Mouse (Mus musculus): ENCODE measurements around the gene Kirrel2. TPM values are rescaled to one million over a fixed set of nuclear protein-coding genes. Genes with fewer than 3 reads are reported as not detected.

The Kirrel2 gene
- polyA plus RNA-seq, 1 experiment, result not detected

- no peak for TF ChIP-seq CTCF (IDR thresholded peaks at IDR 0.05; ENCODE audit: control insufficient read depth, insufficient read depth, insufficient read length)
- Histone ChIP-seq H3K79me3 (ENCODE audit: low read depth) (no peaks in the 10 kb centered on the region), H3ac (ENCODE audit: control insufficient read depth, insufficient read length, low read depth) (no peak within 1 kb of the TSS), H3K36me3 (ENCODE audit: control insufficient read depth, insufficient read depth) (no peaks in the 10 kb centered on the region), H3K27me3 (ENCODE audit: control insufficient read depth, insufficient read depth, insufficient read length) (peaks cover 27% of the 10 kb centered on the region), H3K79me2 (ENCODE audit: control insufficient read depth, insufficient read depth) (no peaks in the 10 kb centered on the region), H3K4me3 (ENCODE audit: insufficient read depth, poor library complexity, severe bottlenecking) (no peak within 1 kb of the TSS)
Observed at GRCm38 (mm10) chr7:30444971-30445751, 12.3 kb downstream of the Kirrel2 start, which contains the start of gene Aplp1. Aplp1 (minus strand) TSS chr7:30445535.

GRCm38 (mm10) chr7:30444154-30444970 is 13.1 kb downstream of the Kirrel2 start:
- H3K79me2 ChIP-seq (ENCODE audit: control insufficient read depth, insufficient read depth), result no peaks in the 10 kb centered on the region
- no peak overlapping the region for H3ac ChIP-seq (ENCODE audit: control insufficient read depth, insufficient read length, low read depth)
- peaks cover 27% of the 10 kb centered on the region for H3K27me3 ChIP-seq (ENCODE audit: control insufficient read depth, insufficient read depth, insufficient read length)
- no peaks in the 10 kb centered on the region for H3K79me3 ChIP-seq (ENCODE audit: low read depth)
- H3K36me3 ChIP-seq (ENCODE audit: control insufficient read depth, insufficient read depth), result no peaks in the 10 kb centered on the region
- TF ChIP-seq MYOG (IDR thresholded peaks at IDR 0.05; ENCODE audit: control insufficient read depth, extremely low read depth, insufficient read length) (no peak), FOSL1 (IDR thresholded peaks at IDR 0.05; ENCODE audit: insufficient read depth, low read length, poor library complexity, severe bottlenecking) (no peak), CEBPB (IDR thresholded peaks at IDR 0.05; ENCODE audit: low read depth) (no peak), USF1 (IDR thresholded peaks at IDR 0.05; ENCODE audit: low read depth) (no peak), MYOD1 (IDR thresholded peaks at IDR 0.05; ENCODE audit: control insufficient read depth, insufficient read length, low read depth) (no peak), MAX (IDR thresholded peaks at IDR 0.05) (no peak), CTCF (IDR thresholded peaks at IDR 0.05; ENCODE audit: control insufficient read depth, insufficient read depth, insufficient read length) (no peak)
- H3K4me3 ChIP-seq (ENCODE audit: insufficient read depth, poor library complexity, severe bottlenecking), result no peak overlapping the region

- peaks cover 27% of the 10 kb centered on the region for H3K27me3 ChIP-seq (ENCODE audit: control insufficient read depth, insufficient read depth, insufficient read length)
- H3K79me2 ChIP-seq (ENCODE audit: control insufficient read depth, insufficient read depth), result no peaks in the 10 kb centered on the region
- H3K36me3 ChIP-seq (ENCODE audit: control insufficient read depth, insufficient read depth), result no peaks in the 10 kb centered on the region
- TF ChIP-seq USF1 (IDR thresholded peaks at IDR 0.05; ENCODE audit: low read depth), result no peak
- TF ChIP-seq CTCF (IDR thresholded peaks at IDR 0.05; ENCODE audit: control insufficient read depth, insufficient read depth, insufficient read length), result no peak
- TF ChIP-seq MYOG (IDR thresholded peaks at IDR 0.05; ENCODE audit: control insufficient read depth, extremely low read depth, insufficient read length), result no peak
- TF ChIP-seq FOSL1 (IDR thresholded peaks at IDR 0.05; ENCODE audit: insufficient read depth, low read length, poor library complexity, severe bottlenecking), result no peak
- TF ChIP-seq MAX (IDR thresholded peaks at IDR 0.05), result no peak
- TF ChIP-seq CEBPB (IDR thresholded peaks at IDR 0.05; ENCODE audit: low read depth), result no peak
- no peaks in the 10 kb centered on the region for H3K79me3 ChIP-seq (ENCODE audit: low read depth)
- H3ac ChIP-seq (ENCODE audit: control insufficient read depth, insufficient read length, low read depth), result no peak overlapping the region
- H3K4me3 ChIP-seq (ENCODE audit: insufficient read depth, poor library complexity, severe bottlenecking), result no peak overlapping the region
Observed at GRCm38 (mm10) chr7:30443696-30444095, 13.8 kb downstream of the Kirrel2 start.

GRCm38 (mm10) chr7:30440697-30441096 is 16.8 kb downstream of the Kirrel2 start:
- Histone ChIP-seq H3K79me3 (ENCODE audit: low read depth) (no peaks in the 10 kb centered on the region), H3K4me3 (ENCODE audit: insufficient read depth, poor library complexity, severe bottlenecking) (no peak overlapping the region), H3K36me3 (ENCODE audit: control insufficient read depth, insufficient read depth) (no peaks in the 10 kb centered on the region), H3K27me3 (ENCODE audit: control insufficient read depth, insufficient read depth, insufficient read length) (peaks cover 27% of the 10 kb centered on the region), H3ac (ENCODE audit: control insufficient read depth, insufficient read length, low read depth) (no peak overlapping the region), H3K79me2 (ENCODE audit: control insufficient read depth, insufficient read depth) (no peaks in the 10 kb centered on the region)
- TF ChIP-seq CTCF (IDR thresholded peaks at IDR 0.05; ENCODE audit: control insufficient read depth, insufficient read depth, insufficient read length), result no peak
- TF ChIP-seq FOSL1 (IDR thresholded peaks at IDR 0.05; ENCODE audit: insufficient read depth, low read length, poor library complexity, severe bottlenecking), result no peak
- TF ChIP-seq MYOG (IDR thresholded peaks at IDR 0.05; ENCODE audit: control insufficient read depth, extremely low read depth, insufficient read length), result no peak
- no peak for TF ChIP-seq MAX (IDR thresholded peaks at IDR 0.05)
- TF ChIP-seq USF1 (IDR thresholded peaks at IDR 0.05; ENCODE audit: low read depth), result no peak
- TF ChIP-seq CEBPB (IDR thresholded peaks at IDR 0.05; ENCODE audit: low read depth), result no peak
- no peak for TF ChIP-seq MYOD1 (IDR thresholded peaks at IDR 0.05; ENCODE audit: control insufficient read depth, insufficient read length, low read depth)

- Histone ChIP-seq H3K79me3 (ENCODE audit: low read depth) (no peaks in the 10 kb centered on the region), H3K36me3 (ENCODE audit: control insufficient read depth, insufficient read depth) (no peaks in the 10 kb centered on the region), H3K27me3 (ENCODE audit: control insufficient read depth, insufficient read depth, insufficient read length) (peaks cover 20% of the 10 kb centered on the region), H3K79me2 (ENCODE audit: control insufficient read depth, insufficient read depth) (no peaks in the 10 kb centered on the region), H3ac (ENCODE audit: control insufficient read depth, insufficient read length, low read depth) (no peak overlapping the region), H3K4me3 (ENCODE audit: insufficient read depth, poor library complexity, severe bottlenecking) (no peak overlapping the region)
- TF ChIP-seq FOSL1 (IDR thresholded peaks at IDR 0.05; ENCODE audit: insufficient read depth, low read length, poor library complexity, severe bottlenecking) (no peak), USF1 (IDR thresholded peaks at IDR 0.05; ENCODE audit: low read depth) (no peak), MYOG (IDR thresholded peaks at IDR 0.05; ENCODE audit: control insufficient read depth, extremely low read depth, insufficient read length) (no peak), CTCF (IDR thresholded peaks at IDR 0.05; ENCODE audit: control insufficient read depth, insufficient read depth, insufficient read length) (no peak), MAX (IDR thresholded peaks at IDR 0.05) (no peak), CEBPB (IDR thresholded peaks at IDR 0.05; ENCODE audit: low read depth) (no peak), MYOD1 (IDR thresholded peaks at IDR 0.05; ENCODE audit: control insufficient read depth, insufficient read length, low read depth) (no peak)
Observed at GRCm38 (mm10) chr7:30439734-30440133, 17.8 kb downstream of the Kirrel2 start.
